Mouse (Mus musculus) lung, adult 2 months (tissue): Measurements from ENCODE around the gene Tram2. TPM values are rescaled to one million over a fixed set of nuclear protein-coding genes. Genes with fewer than 3 reads are reported as not detected.

Experiments used
- DNase-seq: peaks from one replicate; pipeline ENCODE4 v3.0.0; 2022
- H3K4me1 ChIP-seq: fragments of 200-500 bp; 2 replicates; pipeline ENCODE4 v1.6.1; 2011; ENCODE audit warnings: low read length; ENCODE audit not compliant: control insufficient read depth, insufficient read depth
- H3K4me3 ChIP-seq: fragments of 200-500 bp; replicated peaks from 2 replicates; pipeline ENCODE3; 2011; ENCODE audit warnings: low read depth, mild to moderate bottlenecking, control low read depth, low read length; ENCODE audit errors: extremely low read depth
- CTCF ChIP-seq: fragments of 200-500 bp; IDR thresholded peaks from 2 replicates; pipeline ENCODE4 v1.5.1; 2011; ENCODE audit warnings: mild to moderate bottlenecking, low read length, control low read depth; ENCODE audit not compliant: insufficient read depth
- POLR2A ChIP-seq: fragments of 200-500 bp; IDR thresholded peaks from 2 replicates; pipeline ENCODE4 v1.6.1; 2011; ENCODE audit warnings: low read depth, mild to moderate bottlenecking, control low read depth, low read length, borderline replicate concordance; ENCODE audit errors: extremely low read depth
- WGBS: fragments of 180-500 bp; shearing (Covaris S2); methylation state at CpG from one replicate; pipeline ENCODE4 v1.1.7; 2018; 5-methylcytosine and 5-hydroxymethylcytosine counted together
- polyA plus RNA-seq: library from polyadenylated mRNA; depleted of rRNA; stranded (reverse); fragments of >200 nt; gene quantifications from 2 replicates; pipeline ENCODE4 v1.2.3, GENCODE M21; 2012

Tram2 gene
- polyA plus RNA-seq, 1 experiment: 12.9 TPM

- no peaks in the 10 kb centered on the region; the same call in none of the 2 replicates for H3K4me1 ChIP-seq
- WGBS: 70% methylated on average over 12 of the region's 12 CpGs
- no peak overlapping the region for H3K4me3 ChIP-seq
- no peak for DNase-seq
- no peak for TF ChIP-seq POLR2A
- TF ChIP-seq CTCF: no peak
These were observed 9.1 kb downstream of the Tram2 start for GRCm38 (mm10) chr1:21069830-21070522.

GRCm38 (mm10) chr1:21068491-21068890, 10.5 kb downstream of the Tram2 start:
- WGBS: 33% methylated on average over 1 of the region's 1 CpGs
- no peak overlapping the region for H3K4me3 ChIP-seq
- TF ChIP-seq POLR2A (no peak), CTCF (no peak)
- no peaks in the 10 kb centered on the region; the same call in none of the 2 replicates for H3K4me1 ChIP-seq
- no peak for DNase-seq

DNA sequence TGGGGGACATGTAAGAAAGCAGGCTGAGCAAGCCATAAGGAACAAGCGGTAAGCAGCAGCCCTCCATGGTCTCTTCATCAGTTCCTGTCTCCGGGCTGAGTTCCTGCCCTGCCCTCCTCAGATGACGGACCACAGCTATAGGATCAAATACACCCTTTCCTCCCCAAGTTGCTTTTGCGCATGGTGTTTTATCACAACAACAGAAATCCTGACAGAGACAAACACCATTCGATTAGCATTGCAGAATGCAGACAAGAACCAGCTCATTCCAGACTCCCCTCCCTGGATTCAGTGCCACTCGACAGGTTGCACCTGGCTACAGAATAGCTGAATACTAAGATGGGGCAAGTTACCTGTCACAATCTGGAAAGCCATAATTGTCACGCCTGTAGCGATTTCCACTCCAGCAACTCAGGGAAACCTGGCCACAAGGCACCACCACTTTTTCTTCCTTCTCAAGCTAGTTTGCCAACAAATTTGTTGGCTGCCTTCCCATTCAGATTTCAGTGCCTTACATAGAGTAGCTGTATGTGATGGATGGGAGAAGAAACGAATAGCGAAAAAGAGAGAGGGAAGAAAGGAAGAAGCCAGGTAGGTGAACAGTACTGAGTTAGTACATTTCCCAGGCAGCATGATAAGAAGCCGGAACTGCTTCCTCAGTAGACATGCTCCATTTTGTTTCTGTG, 11.3 kb downstream of the Tram2 start:
- DNase-seq: no peak
- TF ChIP-seq CTCF (no peak), POLR2A (no peak)
- Histone ChIP-seq H3K4me1 (no peaks in the 10 kb centered on the region; the same call in none of the 2 replicates), H3K4me3 (no peak overlapping the region)
- 70% methylated on average over 11 of the region's 11 CpGs for WGBS

DNA sequence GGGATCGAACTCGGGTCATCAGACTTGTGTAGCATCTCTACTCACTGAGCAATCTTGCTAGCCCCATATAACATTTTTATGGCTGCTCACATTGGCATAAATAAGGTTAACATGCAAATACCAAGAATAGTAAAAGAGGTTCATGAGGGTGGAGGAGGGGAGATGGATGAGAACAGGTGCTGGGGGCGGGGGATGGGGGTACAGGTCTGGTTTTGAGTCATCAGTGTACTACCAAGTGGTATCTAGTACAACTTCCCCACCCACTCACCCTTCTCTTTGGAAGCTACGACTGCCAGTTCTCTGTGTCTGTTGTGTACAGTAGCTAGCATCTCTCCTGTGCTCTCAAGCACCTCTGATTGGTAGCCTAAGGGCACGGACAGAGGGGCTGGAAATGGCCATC, 14.9 kb downstream of the Tram2 start:
- no peak for TF ChIP-seq CTCF
- TF ChIP-seq POLR2A: no peak
- 91% methylated on average over 5 of the region's 5 CpGs for WGBS
- Histone ChIP-seq H3K4me3 (no peak overlapping the region), H3K4me1 (no peaks in the 10 kb centered on the region)
- no peak for DNase-seq

GRCm38 (mm10) chr1:21059385-21060109, 19.5 kb downstream of the Tram2 start:
- WGBS: 72% methylated on average over 5 of the region's 5 CpGs
- TF ChIP-seq POLR2A (no peak), CTCF (no peak)
- Histone ChIP-seq H3K4me3 (no peak overlapping the region), H3K4me1 (no peaks in the 10 kb centered on the region)
- DNase-seq: no peak

DNA sequence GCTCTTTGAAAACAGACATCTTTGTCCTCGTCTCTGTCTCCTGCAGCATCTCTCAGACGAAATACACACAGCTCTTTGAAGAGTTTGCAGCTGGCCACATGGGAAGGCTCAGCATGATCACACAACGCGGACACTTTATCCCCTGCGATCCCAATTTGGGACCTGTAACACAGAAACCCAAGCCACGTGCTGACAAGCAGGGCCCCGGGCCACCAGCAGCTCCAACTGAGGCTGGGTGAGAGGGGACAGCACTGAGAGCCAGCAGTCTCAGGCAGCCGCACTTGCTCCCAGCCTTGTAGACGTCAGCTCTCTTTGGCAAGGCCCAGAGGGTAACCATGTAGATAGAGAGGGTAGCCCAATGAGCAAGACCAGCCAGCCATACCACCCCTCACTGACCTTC, 26.0 kb downstream of the Tram2 start:
- Histone ChIP-seq H3K4me3 (no peak overlapping the region), H3K4me1 (peaks cover 15% of the 10 kb centered on the region)
- no peak for DNase-seq
- no peak for TF ChIP-seq POLR2A
- TF ChIP-seq CTCF: no peak
- WGBS: 42% methylated on average over 9 of the region's 9 CpGs

DNA sequence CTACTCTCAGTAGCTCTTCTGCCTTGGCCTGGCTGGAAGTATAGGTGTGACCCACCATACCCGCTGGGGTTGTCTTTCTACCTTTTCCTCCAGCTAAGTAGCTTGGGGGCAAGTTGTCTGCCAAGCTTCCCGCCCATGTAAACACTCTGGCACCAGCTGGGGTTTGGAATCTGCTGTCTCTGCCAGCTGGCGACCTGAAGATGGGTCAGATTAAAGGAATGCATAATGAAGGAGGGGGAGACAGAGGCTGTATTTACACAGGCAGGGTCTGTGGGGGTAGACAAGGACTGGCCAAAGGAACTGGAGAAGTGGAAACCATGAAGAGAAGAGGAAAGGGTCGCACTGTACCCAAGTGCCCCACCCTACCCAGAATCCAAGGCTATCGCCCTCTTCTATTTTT, 26.4 kb downstream of the Tram2 start:
- WGBS: 15% methylated on average over 5 of the region's 5 CpGs
- Histone ChIP-seq H3K4me1 (peaks cover 15% of the 10 kb centered on the region), H3K4me3 (no peak overlapping the region)
- DNase-seq: no peak
- TF ChIP-seq CTCF (no peak), POLR2A (no peak)

DNA sequence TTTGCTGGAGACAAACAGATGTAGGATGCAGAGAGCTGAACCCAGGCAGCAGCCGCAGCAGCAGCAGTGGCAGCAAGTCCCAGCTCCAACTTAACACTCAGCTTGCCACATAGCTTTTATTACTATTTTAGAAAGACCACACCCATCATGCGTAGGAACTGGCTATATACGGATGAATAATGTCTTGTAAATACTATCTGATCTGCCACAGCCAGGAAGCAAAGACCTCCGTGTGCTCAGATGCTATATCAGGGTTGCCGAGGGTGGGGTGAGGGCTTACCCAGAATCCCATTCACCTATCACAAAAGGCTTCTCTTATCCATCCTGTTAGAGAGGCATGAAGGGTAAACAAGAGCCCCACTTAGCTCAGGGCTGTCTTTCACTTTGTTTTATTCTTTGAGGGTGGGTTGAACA, 26.9 kb downstream of the Tram2 start:
- Histone ChIP-seq H3K4me1 (peaks cover 15% of the 10 kb centered on the region), H3K4me3 (no peak overlapping the region)
- WGBS: 26% methylated on average over 5 of the region's 5 CpGs
- TF ChIP-seq CTCF (no peak), POLR2A (no peak)
- no peak for DNase-seq

GRCm38 (mm10) chr1:21049005-21049404, 30.0 kb downstream of the Tram2 start:
- Histone ChIP-seq H3K4me3 (no peak overlapping the region), H3K4me1 (peaks cover 15% of the 10 kb centered on the region)
- no peak for TF ChIP-seq POLR2A
- no peak for TF ChIP-seq CTCF
- 84% methylated on average over 5 of the region's 5 CpGs for WGBS
- no peak for DNase-seq
